ENCODE assay signal across 9 mouse cellular contexts in genomic region chr12:108902940-108903339, GRCm38 (mm10). TPM values are rescaled to one million over a fixed set of nuclear protein-coding genes. Genes with fewer than 3 reads are reported as not detected.
DNase-seq lines count a peak whose midpoint lies in the region; ATAC-seq and TF ChIP-seq lines count a peak whose summit lies in the region.
"Had no signal": no experiment of that assay in that cellular context is flagged by ENCODE, and none has a peak within 500 bp of the region (broad histone marks: within the 10 kb centered on the region; RNA-seq: fewer than 3 reads in every experiment).

No protein-coding gene starts in this region.

- no peaks in the 10 kb centered on the region for H3K4me1 ChIP-seq in ES-E14 (ENCODE audit: control insufficient read depth in 2 of 2, insufficient read depth in 2 of 2, low read length in 2 of 2, poor library complexity in 1 of 2)
- peaks cover 27% of the 10 kb centered on the region for H3K4me1 ChIP-seq in intestine, embryonic 14.5 days (replicated peaks; ENCODE audit: control insufficient read depth, insufficient read depth, low read length)
- H3K4me1 ChIP-seq: heart, embryonic 15.5 days had no signal

- H3K27ac ChIP-seq in ES-E14 (ENCODE audit: insufficient read depth, low read depth, low read length, poor library complexity, severe bottlenecking): no peak overlapping the region
- H3K27ac ChIP-seq in intestine, embryonic 14.5 days (ENCODE audit: low read depth): no peak overlapping the region
- H3K27ac ChIP-seq: heart, embryonic 15.5 days had no signal

- ATAC-seq in intestine, embryonic 14.5 days (replicated peaks; ENCODE audit: low FRiP score, low TSS enrichment, low read depth): no peak

- no peak overlapping the region for H3K9ac ChIP-seq in ES-E14 (ENCODE audit: insufficient read depth, low read depth, low read length, poor library complexity, severe bottlenecking)
- no peak overlapping the region for H3K9ac ChIP-seq in intestine, embryonic 14.5 days (ENCODE audit: low read length)
- H3K9ac ChIP-seq: heart, embryonic 15.5 days had no signal

- H3K4me3 ChIP-seq in ES-E14 (ENCODE audit: insufficient read depth in 1 of 2, low read depth in 1 of 2, low read length in 2 of 2, poor library complexity in 1 of 2, severe bottlenecking in 1 of 2): no peak overlapping the region
- H3K4me3 ChIP-seq in intestine, embryonic 14.5 days (ENCODE audit: low read depth, low read length): no peak overlapping the region
- H3K4me3 ChIP-seq: heart, embryonic 15.5 days had no signal

- peak; percentile 56 for DNase-seq in 3134 (ENCODE audit: extremely low read depth, insufficient read length, low spot score)
- peak; percentile 43 for DNase-seq in ES-E14 (ENCODE audit: low read depth, low spot score)
- DNase-seq in cerebellum, adult 9-10 months: peak; percentile 51
- DNase-seq in frontal cortex, postnatal 10 days (ENCODE audit: low spot score in 2 of 2): peak; percentile 54 to 55
- DNase-seq in intestine, embryonic 14.5 days (ENCODE audit: low spot score): peak; percentile 70
- peak; percentile 55 for DNase-seq in liver
- DNase-seq in naive thymus-derived CD4-positive, alpha-beta T cell, adult 2 months (ENCODE audit: low read depth): peak; percentile 60
- peak; percentile 60 for DNase-seq in telencephalon, adult 2 months (ENCODE audit: low read depth, low spot score)

- peaks cover 6% of the 10 kb centered on the region; the same call in 1 of the 2 replicates for H3K36me3 ChIP-seq in ES-E14 (ENCODE audit: control insufficient read depth, insufficient read depth, low read length, poor library complexity, severe bottlenecking)
- no peaks in the 10 kb centered on the region for H3K36me3 ChIP-seq in intestine, embryonic 14.5 days (ENCODE audit: control insufficient read depth, insufficient read depth, low read length)
- H3K36me3 ChIP-seq: heart, embryonic 15.5 days had no signal

- H3K9me3 ChIP-seq in ES-E14 (ENCODE audit: control insufficient read depth, insufficient read depth, low read depth, low read length): no peaks in the 10 kb centered on the region
- H3K9me3 ChIP-seq in intestine, embryonic 14.5 days (ENCODE audit: control insufficient read depth, low read length): no peaks in the 10 kb centered on the region
- H3K9me3 ChIP-seq: heart, embryonic 15.5 days had no signal

- in situ Hi-C loops in ES-E14 (cut with MboI; ENCODE audit: low sequenced_read_pairs in 2 of 2, unreplicated experiment in 2 of 2): loop anchor here (5.0 to 25.0 kb wide), 2 partner anchors 409 kb away; no protein-coding TSS in a partner anchor

- WGBS in intestine, embryonic 14.5 days: 24% methylated on average over 8 of the region's 8 CpGs

- no peaks in the 10 kb centered on the region for H3K27me3 ChIP-seq in intestine, embryonic 14.5 days (replicated peaks; ENCODE audit: control insufficient read depth, insufficient read depth, low read length)
- H3K27me3 ChIP-seq: heart, embryonic 15.5 days had no signal

- H3K4me2 ChIP-seq in intestine, embryonic 14.5 days (ENCODE audit: low read length): no peak overlapping the region
- H3K4me2 ChIP-seq: heart, embryonic 15.5 days had no signal

TF ChIP-seq in ES-E14, 5 proteins besides CTCF, POLR2A, EP300 and RAD21:
- TF ChIP-seq ZNF384 (IDR thresholded peaks at IDR 0.05; ENCODE audit: low read depth, low read length) (no peak), MAFK (IDR thresholded peaks at IDR 0.05; ENCODE audit: insufficient read depth, low read depth, low read length) (no peak), HCFC1 (IDR thresholded peaks at IDR 0.05; ENCODE audit: borderline replicate concordance, insufficient read depth, low read length) (no peak), CHD2 (IDR thresholded peaks at IDR 0.05; ENCODE audit: low read depth, low read length) (no peak), ZC3H11A (IDR thresholded peaks at IDR 0.05; ENCODE audit: borderline replicate concordance, low read depth, low read length) (peak; percentile 21; the same call in 1 of the 2 replicates)

RNA-seq across cellular contexts. Expression of gene Wars, which starts 9.0 kb away (rescaled TPM):
- total RNA-seq in ES-E14 (2012; rRNA removed): 62.1 and 85.2 TPM in 2 replicates
- 93.0 and 94.1 TPM in 2 replicates for polyA plus RNA-seq in intestine, embryonic 14.5 days (2014; fragmentation: Nextera tagmentation; extraction: Ambion mirVana)

RNA-seq across cellular contexts. Expression of gene Wdr25, which starts 9.5 kb away (rescaled TPM):
- total RNA-seq in ES-E14 (2012; rRNA removed): 14.9 and 16.9 TPM in 2 replicates
- polyA plus RNA-seq in intestine, embryonic 14.5 days (2014; fragmentation: Nextera tagmentation; extraction: Ambion mirVana): 3.8 and 4.9 TPM in 2 replicates
